Mouse (Mus musculus): ENCODE measurements at regions not wholly inside any gene's neighbourhood (a gene's known extent, or its start where the extent isn't known, plus 50 kb on each side); places are given as distances from the start of the nearest gene placed in this dataset.
"Not testable (repeated sequence)": the region's sequence is repeated elsewhere in the genome, so short reads cannot be mapped to it uniquely, and the experiment has no call there.

- no peak for DNase-seq
These were observed 94.4 kb downstream of the Gm11232 start for GRCm38 (mm10) chr4:71663397-71663796.

GRCm38 (mm10) chr4:71640521-71640920 lies 117.2 kb downstream of the Gm11232 start:
- DNase-seq: no peak

DNA sequence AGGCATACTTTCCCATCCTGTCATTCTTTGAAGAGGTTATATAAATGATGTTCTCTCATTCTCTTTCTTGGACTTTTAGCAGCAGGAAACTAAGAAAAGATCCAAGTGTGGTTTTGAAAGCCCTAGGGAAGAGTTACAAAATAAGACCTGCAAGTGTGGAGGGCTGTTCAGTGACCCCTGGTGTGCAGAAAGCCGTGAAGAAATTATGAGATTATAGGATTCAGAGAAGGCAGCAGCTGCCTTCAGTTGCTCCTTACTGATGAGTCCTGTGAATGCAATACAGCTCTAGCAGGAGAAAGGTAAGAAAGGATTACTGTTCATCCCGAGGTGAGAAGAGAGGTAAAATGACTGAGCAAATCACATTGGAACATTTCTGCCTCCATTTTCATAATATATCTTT lies 130.7 kb downstream of the Gm11232 start:
- DNase-seq: no peak

GRCm38 (mm10) chr4:71626626-71627025 lies 131.1 kb downstream of the Gm11232 start:
- no peak for DNase-seq

DNA sequence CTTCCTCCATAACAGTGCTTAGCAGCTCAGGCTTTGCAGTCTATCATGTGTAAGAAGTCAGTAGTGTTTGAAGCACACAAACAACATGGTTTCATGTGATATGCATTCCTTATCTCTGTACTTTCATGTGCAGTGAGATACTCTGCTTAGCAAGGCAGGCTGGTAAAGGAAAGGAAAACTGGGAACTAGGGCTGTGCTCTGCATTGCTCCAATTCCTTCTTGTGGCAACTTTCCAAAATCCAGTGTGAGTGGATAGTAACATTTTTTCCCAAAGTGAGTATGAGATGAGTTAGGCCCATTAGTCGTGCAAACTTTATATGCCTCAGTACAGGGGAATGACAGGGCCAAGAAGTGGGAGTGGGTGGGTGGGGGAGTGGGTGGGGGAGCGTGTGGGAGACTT lies 133.0 kb downstream of the Gm11232 start:
- no peak for DNase-seq

GRCm38 (mm10) chr4:71613720-71614119 lies 144.0 kb downstream of the Gm11232 start:
- DNase-seq: no peak

- no peak for DNase-seq
These were observed 171.9 kb downstream of the Gm11232 start for GRCm38 (mm10) chr4:71585880-71586279.

GRCm38 (mm10) chr4:71560656-71561055 lies 197.1 kb downstream of the Gm11232 start:
- DNase-seq: no peak

DNA sequence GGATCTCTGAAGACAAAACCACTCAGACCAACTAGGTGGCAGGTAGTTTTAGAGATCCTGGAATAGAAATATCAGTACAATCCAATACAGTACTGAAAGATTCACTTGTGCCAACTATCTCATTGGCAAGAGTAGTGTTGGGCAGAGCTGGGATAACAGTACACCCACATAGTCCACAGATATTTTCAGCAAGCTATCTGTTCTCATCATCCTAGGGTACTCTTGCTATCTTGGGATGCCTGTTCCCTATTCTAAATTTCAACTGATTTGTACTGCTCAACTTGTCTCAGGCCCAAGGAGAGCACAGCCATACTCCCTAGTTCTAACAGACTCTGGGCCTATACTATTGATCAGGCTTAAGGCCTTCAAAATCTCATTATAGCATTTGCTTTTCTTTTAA lies 218.6 kb downstream of the Gm11232 start:
- DNase-seq: no peak

- DNase-seq: no peak
These were observed 219.8 kb downstream of the Gm11232 start for GRCm38 (mm10) chr4:71537971-71538370.

DNA sequence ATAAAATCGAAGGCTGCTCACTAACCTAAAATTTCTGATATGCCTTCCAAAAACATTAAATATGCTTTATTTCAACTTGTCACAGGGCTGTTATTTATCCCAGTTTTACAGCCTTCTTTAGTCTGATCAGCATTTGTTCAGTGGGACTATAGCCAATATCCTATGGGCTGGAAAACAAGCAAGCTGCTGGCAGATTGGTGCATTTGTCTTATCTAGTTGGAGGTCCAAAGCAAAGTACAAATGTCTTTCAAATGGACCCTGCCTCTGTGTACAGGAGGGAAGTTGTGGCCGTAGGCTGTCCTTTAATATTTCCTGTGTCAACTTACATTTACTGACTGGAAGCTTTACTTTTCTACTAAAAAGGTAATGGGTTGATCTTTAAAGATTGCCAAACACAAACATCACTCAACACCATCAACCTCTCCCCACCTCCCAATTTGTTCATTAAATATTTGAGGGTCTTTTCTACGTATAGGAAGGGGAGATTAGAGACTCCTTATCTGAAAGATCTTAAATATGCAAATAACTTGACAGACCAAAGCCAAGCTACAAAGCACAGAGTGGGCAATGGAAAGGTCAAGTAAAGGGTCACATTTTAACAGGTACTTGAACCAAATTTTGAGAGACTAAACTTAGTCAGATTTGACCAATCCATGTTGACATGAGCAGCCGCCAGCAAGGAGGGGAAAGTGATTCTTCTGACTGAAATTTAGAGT lies 233.4 kb downstream of the Gm11232 start:
- DNase-seq: no peak

DNA sequence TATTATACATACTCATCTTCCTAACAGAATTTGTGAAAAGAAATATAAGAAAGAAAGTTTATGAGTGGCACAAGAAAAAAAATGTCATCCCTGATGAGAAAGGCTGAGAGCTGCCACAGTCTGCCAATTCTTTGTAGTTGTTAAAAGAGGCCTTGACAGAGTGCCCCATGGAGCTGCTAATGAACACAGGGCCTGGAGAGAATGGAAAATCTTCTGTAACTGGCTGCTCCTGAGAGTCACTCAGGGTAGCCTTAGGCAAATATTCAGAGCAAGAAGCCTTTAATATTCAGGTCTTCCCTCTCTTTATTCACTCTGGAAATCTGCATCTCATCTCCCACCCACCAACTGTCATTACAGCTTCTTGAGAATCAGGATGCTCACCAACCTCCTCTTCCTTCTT lies 237.0 kb downstream of the Gm11232 start:
- DNase-seq: no peak

GRCm38 (mm10) chr4:71517921-71518404 lies 239.8 kb downstream of the Gm11232 start:
- DNase-seq: no peak

- no peak for DNase-seq
These were observed 250.9 kb downstream of the Gm11232 start for GRCm38 (mm10) chr4:71506911-71507310.

GRCm38 (mm10) chr4:71489788-71490187 lies 268.0 kb downstream of the Gm11232 start:
- DNase-seq: no peak

- peak; percentile 87 for DNase-seq
These were observed 269.1 kb downstream of the Gm11232 start for GRCm38 (mm10) chr4:71488663-71489161.

DNA sequence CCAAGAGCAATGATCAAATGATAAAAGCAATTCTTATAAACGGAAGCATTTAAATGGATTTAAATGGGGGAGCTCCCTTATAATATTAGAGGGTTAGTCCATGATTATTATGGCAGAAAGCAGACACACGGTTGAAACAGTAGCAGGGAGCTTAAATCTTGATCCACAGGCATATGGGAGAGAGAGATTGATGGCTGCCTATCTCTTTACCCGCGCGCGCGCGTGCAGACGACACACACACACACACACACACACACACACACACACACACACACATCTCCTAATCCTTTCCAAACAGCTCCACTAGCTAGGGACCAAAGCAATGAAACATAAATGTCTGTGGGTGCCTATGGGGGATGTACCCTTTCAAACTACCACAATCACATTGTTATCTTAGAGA lies 269.7 kb downstream of the Gm11232 start:
- no peak for DNase-seq

DNA sequence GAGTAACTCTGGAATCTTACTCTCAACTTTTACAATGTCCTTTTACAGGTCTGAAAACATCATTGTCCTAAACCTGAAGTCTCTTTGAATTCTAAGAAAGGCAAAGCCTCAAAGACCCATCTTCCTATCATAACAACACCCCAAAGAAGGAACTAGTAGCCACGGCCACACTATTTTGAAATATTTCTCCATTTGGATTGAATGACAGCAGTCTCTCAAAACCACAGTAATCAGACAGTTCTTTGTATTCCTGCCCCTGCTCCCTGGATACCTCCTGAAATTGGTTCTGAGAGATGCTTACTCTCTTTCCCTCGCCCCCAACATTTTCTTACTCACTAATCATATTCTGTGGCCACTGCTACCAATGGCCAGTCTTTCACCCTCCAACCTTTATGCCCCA lies 276.8 kb downstream of the Gm11232 start:
- no peak for DNase-seq

DNA sequence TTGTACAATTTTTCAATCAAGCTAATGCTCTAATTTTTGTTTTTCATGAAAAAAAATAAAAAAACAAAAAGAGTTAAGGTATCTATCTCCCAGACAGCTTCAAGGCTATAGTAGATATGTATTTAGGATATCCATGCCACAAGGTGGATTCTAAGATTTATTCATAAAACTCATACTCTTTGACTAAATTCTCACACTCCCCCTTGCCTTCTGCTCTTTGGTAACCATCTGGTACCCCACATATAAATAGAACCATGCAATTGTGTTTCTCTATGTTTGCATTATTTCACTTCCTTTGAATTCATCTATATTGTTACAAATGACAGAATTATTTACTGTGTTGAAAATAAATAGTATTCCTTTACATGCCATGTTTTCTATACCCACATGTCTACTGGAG lies 287.2 kb downstream of the Gm11232 start:
- no peak for DNase-seq

DNA sequence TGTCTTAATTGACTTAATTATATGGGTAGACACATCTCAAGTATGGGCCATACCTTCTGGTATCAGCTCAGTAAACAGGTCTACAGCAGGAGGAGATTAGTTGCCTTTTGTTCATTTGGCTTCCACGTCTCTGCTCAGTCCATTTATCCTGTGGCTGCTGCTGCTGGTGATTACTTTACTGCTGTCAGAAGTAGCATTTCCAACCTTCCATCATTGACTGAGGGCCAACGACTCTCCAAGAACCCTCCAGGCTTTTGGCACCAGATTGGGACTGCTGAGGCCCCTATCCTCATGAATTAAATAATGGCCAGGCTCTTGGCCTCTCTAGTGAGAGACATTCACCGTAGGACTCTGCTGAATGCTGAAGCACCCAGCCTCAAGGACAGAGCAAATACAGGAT lies 303.0 kb downstream of the Gm11232 start:
- DNase-seq: no peak

DNA sequence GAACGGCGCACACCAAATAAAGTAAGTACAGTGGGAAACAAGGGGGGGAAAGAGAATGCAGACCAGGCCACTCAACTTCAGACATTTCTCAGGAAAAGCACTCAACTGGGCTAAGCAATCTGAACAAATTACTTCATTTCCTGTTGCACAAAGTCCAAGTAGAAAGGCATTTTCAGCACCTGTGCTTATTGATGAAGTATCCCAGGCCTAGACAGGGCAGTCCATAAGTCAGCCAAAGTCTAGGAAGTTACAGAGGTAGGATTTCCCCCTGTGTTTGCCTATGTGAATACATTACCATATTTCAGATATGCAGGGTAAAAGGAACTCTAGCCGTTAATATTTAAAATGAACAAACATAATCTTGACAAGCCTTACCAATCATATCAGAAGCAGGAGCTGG lies 304.3 kb downstream of the Gm11232 start:
- no peak for DNase-seq

DNA sequence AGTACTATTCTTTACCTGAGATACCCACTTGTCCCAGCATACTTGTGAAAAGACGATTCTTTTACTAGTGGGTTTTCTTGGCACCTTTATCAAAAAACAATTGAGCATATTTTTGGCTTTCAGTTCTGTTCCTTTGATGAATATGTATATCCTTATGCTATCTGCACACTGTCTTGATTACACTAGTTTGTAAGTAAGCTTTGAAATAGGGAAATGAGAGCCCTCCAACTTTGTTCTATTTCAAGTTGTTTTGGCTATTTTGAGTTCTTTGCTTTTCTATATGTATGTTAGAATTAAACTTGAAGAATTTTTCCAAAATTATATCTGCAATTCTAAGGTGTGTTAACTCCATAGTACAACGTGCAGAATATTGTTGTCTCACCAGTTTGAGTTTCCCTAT lies 311.3 kb downstream of the Gm11232 start:
- DNase-seq: no peak

DNA sequence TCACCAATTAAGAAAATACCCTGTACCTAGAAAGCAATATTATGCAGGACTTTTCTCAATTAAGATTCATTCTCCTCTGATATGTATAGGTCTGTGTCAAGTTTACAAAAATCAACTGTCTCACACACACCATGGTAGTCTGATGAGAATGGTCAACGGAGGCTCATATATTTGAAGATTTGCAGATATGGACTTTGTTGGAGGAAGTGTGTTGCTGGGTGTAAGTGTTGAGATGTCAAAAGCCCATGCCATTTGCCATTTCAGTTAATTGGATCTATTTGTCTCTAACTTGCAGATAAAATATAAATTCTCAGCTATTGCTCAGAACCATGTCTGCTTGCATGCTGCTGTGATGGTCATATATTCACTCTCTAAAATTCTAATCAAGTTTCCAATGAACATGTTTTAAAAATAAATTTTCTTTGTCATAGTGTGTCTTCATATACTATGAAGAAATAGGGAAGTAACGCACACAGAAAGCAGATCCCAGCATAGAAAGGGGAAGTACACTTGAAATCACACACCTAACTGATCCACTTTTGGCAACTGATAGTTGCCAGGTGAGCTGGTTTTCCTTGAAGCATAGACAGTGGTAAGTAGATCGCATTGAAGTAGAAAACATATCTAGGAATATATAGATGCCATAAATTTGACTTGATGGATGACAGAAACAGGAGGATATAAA lies 326.4 kb downstream of the Gm11232 start:
- no peak for DNase-seq

DNA sequence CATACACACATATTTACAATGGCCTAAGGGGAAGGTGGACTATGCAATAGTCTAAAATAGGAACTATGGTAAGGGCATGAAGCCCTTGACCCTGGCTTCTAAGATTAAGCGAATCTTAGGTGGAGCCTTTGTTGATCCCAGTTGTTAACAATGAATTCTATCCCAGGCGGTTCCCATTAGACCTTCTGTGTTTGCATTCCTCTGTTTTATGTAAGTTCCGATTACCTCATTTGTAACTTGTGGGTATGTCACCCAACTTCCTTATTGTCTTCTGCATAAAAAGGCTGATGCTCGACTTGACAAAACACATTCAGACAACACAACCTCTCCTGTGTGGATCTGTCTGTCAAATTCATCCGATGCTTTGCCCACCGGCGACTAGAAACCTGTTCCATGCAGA lies 335.6 kb downstream of the Gm11232 start:
- DNase-seq: not testable (repeated sequence)
